Mouse (Mus musculus) heart, postnatal 36 days (tissue): ENCODE results near the gene Creg1. TPM values are rescaled to one million over a fixed set of nuclear protein-coding genes. Genes with fewer than 3 reads are reported as not detected.

Source experiments
- DNase-seq, 2 experiments: peaks; one replicate each; pipeline ENCODE4 v3.0.0; 2021 to 2022
- intact Hi-C: fragments of 180-260 bp; cut with DNase I; formaldehyde crosslinking; loops from one replicate; pipeline ENCODE4 v1.15.1; 2025
- total RNA-seq, 2 experiments: library from RNA; stranded (reverse); gene quantifications; 2 replicates each; pipeline ENCODE4 v1.2.3; 2021

The Creg1 gene
- total RNA-seq, 2 experiments from 2014 or later: 78.3 to 93.2 TPM

DNA sequence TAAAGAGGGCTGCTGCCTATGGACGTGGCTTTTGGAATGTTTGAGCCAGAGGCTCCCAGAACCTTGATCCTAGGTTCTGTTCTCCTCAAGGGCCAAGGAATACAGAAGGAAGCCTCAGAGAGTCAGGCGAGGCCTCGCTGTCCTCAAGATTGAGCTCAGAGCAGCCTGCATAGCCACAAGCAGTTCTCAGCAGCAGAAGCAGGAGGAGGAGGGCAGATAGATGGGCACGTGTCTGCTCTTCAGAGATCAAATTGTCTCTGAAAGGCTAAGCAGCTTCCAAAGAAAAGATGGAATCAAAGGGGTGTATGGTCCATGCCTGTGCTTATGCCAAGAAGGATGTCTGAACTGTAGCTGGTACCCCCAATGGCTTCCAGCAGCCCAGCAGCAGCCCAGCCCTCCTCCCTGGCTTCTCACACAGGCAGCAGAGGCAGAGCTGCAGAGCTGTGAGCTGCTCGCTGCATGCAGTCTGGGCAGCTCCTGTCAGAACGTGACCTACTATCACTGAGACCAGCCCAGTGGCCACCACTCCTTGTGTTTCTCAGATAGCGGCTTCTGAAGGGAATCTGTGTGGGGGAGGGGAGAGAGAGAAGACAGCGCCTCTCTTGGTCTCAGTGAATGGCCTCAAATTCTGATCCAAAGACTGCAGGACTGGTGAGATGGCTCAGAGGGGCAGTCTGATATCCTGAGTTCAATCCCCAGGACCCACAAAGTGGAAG is 54.8 kb downstream of the Creg1 start:
- intact Hi-C loops: loop anchor here (2.0 kb wide), 1 partner anchor 26 kb away; no protein-coding TSS in a partner anchor
- DNase-seq: no peak

DNA sequence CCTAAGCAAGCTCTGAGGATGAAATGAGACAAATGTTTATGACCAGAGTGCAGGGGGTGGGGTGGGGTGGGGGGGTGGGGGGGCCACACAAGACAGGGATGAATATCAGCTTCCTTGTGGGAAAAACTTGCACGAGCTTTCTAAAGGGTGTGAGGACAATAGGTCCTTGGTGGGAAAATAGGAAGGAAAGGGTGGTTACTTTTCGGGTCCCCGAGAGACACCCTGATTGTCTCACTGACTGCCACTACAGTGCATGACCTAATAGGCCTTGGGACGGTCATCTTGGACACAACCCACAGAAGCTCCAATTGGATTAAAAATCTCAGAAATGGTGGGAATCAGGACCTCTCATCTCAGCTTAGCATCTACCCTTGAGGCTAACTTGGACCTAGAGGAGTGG is 55.6 kb downstream of the Creg1 start:
- intact Hi-C loops: loop anchor here (2.0 kb wide), 1 partner anchor 26 kb away; no protein-coding TSS in a partner anchor
- no peak for DNase-seq

DNA sequence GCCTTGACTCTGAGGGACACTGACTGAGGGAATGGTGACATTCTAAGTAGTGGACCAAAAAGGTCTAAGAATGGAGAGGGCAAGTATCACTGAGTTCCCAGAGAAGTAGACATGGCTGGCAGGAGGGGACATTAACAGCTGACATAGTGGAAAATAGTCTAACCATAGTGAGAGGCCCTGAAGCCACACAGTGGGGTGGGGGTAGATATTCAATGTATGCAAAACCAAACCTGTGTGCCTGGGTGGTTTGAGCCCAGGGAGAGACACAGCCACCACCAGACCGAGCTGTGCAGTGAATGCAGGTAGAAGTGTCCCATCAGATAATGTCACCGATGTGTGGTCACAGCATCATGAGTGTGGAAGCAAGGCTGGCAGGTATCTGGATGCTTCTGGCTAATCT is 58.5 kb downstream of the Creg1 start:
- no peak for DNase-seq
- intact Hi-C loops: no loop called here

Other genes with a start within 250 kb of the Creg1 start
- 10 to 100 TPM; 14.4 to 21.4 TPM for gene Mpzl1, start 129.2 kb upstream of the Creg1 start, total RNA-seq
- gene Rcsd1, start 54.0 kb upstream of the Creg1 start, total RNA-seq: 10 to 100 TPM; 74.2 to 80.7 TPM
- gene Cd247, start 24.9 kb downstream of the Creg1 start, total RNA-seq: under 1 TPM; 0.76 to 0.80 TPM
- gene Pou2f1, start 238.9 kb downstream of the Creg1 start, total RNA-seq: 10 to 100 TPM; 10.4 to 13.0 TPM